Comparison of ENCODE assay signal across 25 mouse cellular contexts in genomic region chr1:172299528-172299927, GRCm38 (mm10). TPM values are rescaled to one million over a fixed set of nuclear protein-coding genes. Genes with fewer than 3 reads are reported as not detected.
A peak's percentile ranks its signal among the peaks of the same experiment; 100 is the strongest.
DNase-seq lines count a peak whose midpoint lies in the region; ATAC-seq and TF ChIP-seq lines count a peak whose summit lies in the region.
"Had no signal": no experiment of that assay in that cellular context is flagged by ENCODE, and none has a peak within 500 bp of the region (broad histone marks: within the 10 kb centered on the region; RNA-seq: fewer than 3 reads in every experiment).

No protein-coding gene starts in this region.

- TF ChIP-seq CTCF in forebrain, postnatal 0 days (IDR thresholded peaks at IDR 0.05; ENCODE audit: low read depth) = no peak
- TF ChIP-seq CTCF in midbrain, postnatal 0 days (IDR thresholded peaks at IDR 0.05) = no peak

- H3K4me1 ChIP-seq in forebrain, postnatal 0 days (ENCODE audit: insufficient read depth) = peaks cover 6% of the 10 kb centered on the region; the same call in 1 of the 2 replicates
- peaks cover 13% of the 10 kb centered on the region for H3K4me1 ChIP-seq in forebrain, embryonic 16.5 days (replicated peaks; ENCODE audit: control insufficient read depth, insufficient read depth, low read length)
- H3K4me1 ChIP-seq in heart, embryonic 15.5 days (replicated peaks) = peaks cover 66% of the 10 kb centered on the region
- H3K4me1 ChIP-seq in midbrain, postnatal 0 days (ENCODE audit: insufficient read depth, low read length) = 0 out of 2 replicates have a peak, but pooled peaks cover 4% of the 10 kb centered on the region
- H3K4me1 ChIP-seq in midbrain, embryonic 13.5 days (replicated peaks) = peaks cover 67% of the 10 kb centered on the region
- H3K4me1 ChIP-seq in limb, embryonic 11.5 days (ENCODE audit: control insufficient read depth, insufficient read depth, low read length) = peaks cover 42% of the 10 kb centered on the region

- no peak overlapping the region for H3K4me3 ChIP-seq in forebrain, postnatal 0 days (ENCODE audit: low read depth, low read length)
- no peak overlapping the region for H3K4me3 ChIP-seq in forebrain, embryonic 16.5 days (replicated peaks; ENCODE audit: low read length)
- H3K4me3 ChIP-seq in heart, embryonic 15.5 days = no peak overlapping the region
- no peak overlapping the region for H3K4me3 ChIP-seq in midbrain, postnatal 0 days (ENCODE audit: low read depth, low read length)
- no peak overlapping the region for H3K4me3 ChIP-seq in midbrain, embryonic 13.5 days (replicated peaks)
- H3K4me3 ChIP-seq in limb, embryonic 11.5 days (ENCODE audit: low read depth, low read length) = no peak overlapping the region
- H3K4me3 ChIP-seq: neural tube, embryonic 12.5 days had no signal

- no peaks in the 10 kb centered on the region for H3K36me3 ChIP-seq in forebrain, postnatal 0 days (ENCODE audit: insufficient read depth)
- no peaks in the 10 kb centered on the region for H3K36me3 ChIP-seq in forebrain, embryonic 16.5 days (ENCODE audit: control insufficient read depth, insufficient read depth)
- no peaks in the 10 kb centered on the region for H3K36me3 ChIP-seq in heart, embryonic 15.5 days
- no peaks in the 10 kb centered on the region for H3K36me3 ChIP-seq in midbrain, postnatal 0 days (ENCODE audit: insufficient read depth, low read length)
- no peaks in the 10 kb centered on the region for H3K36me3 ChIP-seq in midbrain, embryonic 13.5 days
- H3K36me3 ChIP-seq in limb, embryonic 11.5 days (ENCODE audit: control insufficient read depth, insufficient read depth, low read length) = no peaks in the 10 kb centered on the region
- H3K36me3 ChIP-seq: neural tube, embryonic 12.5 days had no signal

- DNase-seq in forebrain, postnatal 0 days = no peak
- DNase-seq in heart, adult 9 months (ENCODE audit: low spot score in 2 of 2) = no peak
- DNase-seq in midbrain, postnatal 0 days (ENCODE audit: low spot score) = no peak
- no peak for DNase-seq in limb, embryonic 11.5 days (ENCODE audit: low spot score)
- no peak for DNase-seq in c-Kit-positive CD71-positive TER-119-positive erythroid progenitor cells, embryonic 14.5 days (ENCODE audit: low spot score)
- DNase-seq: cerebellum, adult 8-10 months; kidney, postnatal 4 days; lung, adult 2 months; lung, postnatal 36 days; right cerebral cortex, postnatal 14 days; thymus, postnatal 4 days had no signal

- ATAC-seq in forebrain, postnatal 0 days = no peak
- no peak for ATAC-seq in forebrain, embryonic 16.5 days
- ATAC-seq in heart, embryonic 15.5 days (replicated peaks; ENCODE audit: insufficient number of reproducible peaks, insufficient read depth, low FRiP score, low read depth) = no peak
- ATAC-seq in midbrain, postnatal 0 days (ENCODE audit: low FRiP score) = no peak
- no peak for ATAC-seq in midbrain, embryonic 13.5 days
- ATAC-seq in limb, embryonic 11.5 days (ENCODE audit: insufficient number of reproducible peaks, low FRiP score, low TSS enrichment, low read depth) = no peak
- ATAC-seq: activated CD4-positive, CD25-positive, alpha-beta regulatory T cell, adult 4 months; inflammation-experienced regulatory T-cells, adult 6 months; Patski had no signal

- no peak overlapping the region for H3K4me2 ChIP-seq in forebrain, postnatal 0 days (ENCODE audit: low read depth)
- no peak overlapping the region for H3K4me2 ChIP-seq in forebrain, embryonic 16.5 days (ENCODE audit: low read length)
- no peak overlapping the region for H3K4me2 ChIP-seq in heart, embryonic 15.5 days
- no peak overlapping the region for H3K4me2 ChIP-seq in midbrain, postnatal 0 days (ENCODE audit: low read depth, low read length, poor library complexity, severe bottlenecking)
- no peak overlapping the region for H3K4me2 ChIP-seq in midbrain, embryonic 13.5 days (replicated peaks)
- H3K4me2 ChIP-seq in limb, embryonic 11.5 days (ENCODE audit: low read depth, severe bottlenecking) = no peak overlapping the region
- H3K4me2 ChIP-seq: liver, embryonic 11.5 days; neural tube, embryonic 12.5 days had no signal

- 55% methylated on average over 7 of the region's 7 CpGs for WGBS in forebrain, postnatal 0 days
- 60% methylated on average over 7 of the region's 7 CpGs for WGBS in forebrain, embryonic 16.5 days
- WGBS in heart, embryonic 15.5 days = 45% methylated on average over 7 of the region's 7 CpGs
- WGBS in midbrain, postnatal 0 days = 60% methylated on average over 7 of the region's 7 CpGs
- 66% methylated on average over 7 of the region's 7 CpGs for WGBS in midbrain, embryonic 13.5 days
- WGBS in limb, embryonic 11.5 days = 51% methylated on average over 7 of the region's 7 CpGs

- H3K27me3 ChIP-seq in forebrain, postnatal 0 days (ENCODE audit: insufficient read depth, low read length) = no peaks in the 10 kb centered on the region
- H3K27me3 ChIP-seq in forebrain, embryonic 16.5 days (replicated peaks; ENCODE audit: control insufficient read depth, insufficient read depth, low read length) = no peaks in the 10 kb centered on the region
- H3K27me3 ChIP-seq in heart, embryonic 15.5 days = no peaks in the 10 kb centered on the region
- no peaks in the 10 kb centered on the region for H3K27me3 ChIP-seq in midbrain, postnatal 0 days (ENCODE audit: insufficient read depth, low read length)
- peaks cover 5% of the 10 kb centered on the region; the same call in 1 of the 2 replicates for H3K27me3 ChIP-seq in midbrain, embryonic 13.5 days
- H3K27me3 ChIP-seq in limb, embryonic 11.5 days (ENCODE audit: control insufficient read depth, insufficient read depth, low read length) = no peaks in the 10 kb centered on the region
- H3K27me3 ChIP-seq: neural tube, embryonic 12.5 days; Patski had no signal

- H3K9ac ChIP-seq in forebrain, postnatal 0 days = no peak overlapping the region
- no peak overlapping the region for H3K9ac ChIP-seq in forebrain, embryonic 16.5 days (replicated peaks; ENCODE audit: low read depth, low read length)
- no peak overlapping the region for H3K9ac ChIP-seq in heart, embryonic 15.5 days
- H3K9ac ChIP-seq in midbrain, postnatal 0 days (replicated peaks; ENCODE audit: low read length, poor library complexity, severe bottlenecking) = no peak overlapping the region
- no peak overlapping the region for H3K9ac ChIP-seq in midbrain, embryonic 13.5 days (replicated peaks)
- no peak overlapping the region for H3K9ac ChIP-seq in limb, embryonic 11.5 days (ENCODE audit: low read length)
- H3K9ac ChIP-seq: neural tube, embryonic 12.5 days had no signal

- H3K9me3 ChIP-seq in forebrain, postnatal 0 days (ENCODE audit: low read length) = no peaks in the 10 kb centered on the region
- H3K9me3 ChIP-seq in forebrain, embryonic 16.5 days (ENCODE audit: control insufficient read depth, low read length) = no peaks in the 10 kb centered on the region
- no peaks in the 10 kb centered on the region for H3K9me3 ChIP-seq in heart, embryonic 15.5 days (replicated peaks)
- H3K9me3 ChIP-seq in midbrain, postnatal 0 days (ENCODE audit: low read length) = no peaks in the 10 kb centered on the region
- H3K9me3 ChIP-seq in midbrain, embryonic 13.5 days = no peaks in the 10 kb centered on the region
- H3K9me3 ChIP-seq in limb, embryonic 11.5 days (ENCODE audit: control insufficient read depth, low read length) = no peaks in the 10 kb centered on the region
- H3K9me3 ChIP-seq: neural tube, embryonic 12.5 days had no signal

- H3K27ac ChIP-seq in forebrain, postnatal 0 days (ENCODE audit: low read depth, low read length) = peak overlapping the region; percentile 57
- no peak overlapping the region for H3K27ac ChIP-seq in forebrain, embryonic 16.5 days (ENCODE audit: low read length)
- peak overlapping the region; percentile 73 for H3K27ac ChIP-seq in heart, embryonic 15.5 days
- peak overlapping the region; percentile 51 for H3K27ac ChIP-seq in midbrain, postnatal 0 days (ENCODE audit: low read depth, low read length)
- H3K27ac ChIP-seq in midbrain, embryonic 13.5 days = no peak overlapping the region
- 0 out of 2 replicates have a peak overlapping the region, but pooled peaks have one; percentile 10 for H3K27ac ChIP-seq in limb, embryonic 11.5 days (replicated peaks; ENCODE audit: low read depth, low read length)
- H3K27ac ChIP-seq: neural tube, embryonic 12.5 days had no signal

RNA-seq across cellular contexts. Expression of gene Atp1a2, which starts 1.7 kb away (rescaled TPM):
- 213 and 294 TPM in 2 replicates for total RNA-seq in forebrain, postnatal 0 days (2014; rRNA removed)
- 54.4 and 75.2 TPM in 2 replicates for polyA plus RNA-seq in forebrain, postnatal 0 days (2015; fragmentation: Nextera tagmentation; extraction: Ambion mirVana)
- polyA plus RNA-seq in forebrain, embryonic 16.5 days (2015; fragmentation: Nextera tagmentation; extraction: Ambion mirVana) = 42.4 and 47.1 TPM in 2 replicates
- 17.4 and 17.9 TPM in 2 replicates for polyA plus RNA-seq in heart, embryonic 15.5 days (2015; fragmentation: Nextera tagmentation; extraction: Ambion mirVana)
- total RNA-seq in midbrain, postnatal 0 days (2014; rRNA removed) = 398 and 409 TPM in 2 replicates
- 94.4 and 100 TPM in 2 replicates for polyA plus RNA-seq in midbrain, postnatal 0 days (2015; fragmentation: Nextera tagmentation; extraction: Ambion mirVana)
- 25.3 and 25.8 TPM in 2 replicates for polyA plus RNA-seq in midbrain, embryonic 13.5 days (2015; fragmentation: Nextera tagmentation; extraction: Ambion mirVana)
- 1.4 and 1.5 TPM in 2 replicates for polyA plus RNA-seq in limb, embryonic 11.5 days (2014; fragmentation: Nextera tagmentation; extraction: Ambion mirVana)
- total RNA-seq: monocyte, adult 5-6 weeks had no signal

RNA-seq across cellular contexts. Expression of gene Kcnj9, which starts 29.6 kb away (rescaled TPM):
- 7.5 and 8.6 TPM in 2 replicates for total RNA-seq in forebrain, postnatal 0 days (2014; rRNA removed)
- 2.9 and 4.8 TPM in 2 replicates for polyA plus RNA-seq in forebrain, postnatal 0 days (2015; fragmentation: Nextera tagmentation; extraction: Ambion mirVana)
- polyA plus RNA-seq in forebrain, embryonic 16.5 days (2015; fragmentation: Nextera tagmentation; extraction: Ambion mirVana) = 2.6 and 4.2 TPM in 2 replicates
- polyA plus RNA-seq in heart, embryonic 15.5 days (2015; fragmentation: Nextera tagmentation; extraction: Ambion mirVana) = not detected in 2 replicates
- 13.9 and 14.1 TPM in 2 replicates for total RNA-seq in midbrain, postnatal 0 days (2014; rRNA removed)
- 5.8 and 6.7 TPM in 2 replicates for polyA plus RNA-seq in midbrain, postnatal 0 days (2015; fragmentation: Nextera tagmentation; extraction: Ambion mirVana)
- 3.6 and 3.9 TPM in 2 replicates for polyA plus RNA-seq in midbrain, embryonic 13.5 days (2015; fragmentation: Nextera tagmentation; extraction: Ambion mirVana)
- polyA plus RNA-seq in limb, embryonic 11.5 days (2014; fragmentation: Nextera tagmentation; extraction: Ambion mirVana) = not detected in 2 replicates
- total RNA-seq: gastrocnemius, postnatal 36 days; monocyte, adult 5-6 weeks had no signal
- polyA plus RNA-seq: inflammation-experienced regulatory T-cells, adult 6 months; kidney, embryonic 14.5 days; lung, adult 2 months had no signal

RNA-seq across cellular contexts. Expression of gene Igsf8, which starts 38.1 kb away (rescaled TPM):
- total RNA-seq in forebrain, postnatal 0 days (2014; rRNA removed) = 117 and 136 TPM in 2 replicates
- polyA plus RNA-seq in forebrain, postnatal 0 days (2015; fragmentation: Nextera tagmentation; extraction: Ambion mirVana) = 110 and 113 TPM in 2 replicates
- polyA plus RNA-seq in forebrain, embryonic 16.5 days (2015; fragmentation: Nextera tagmentation; extraction: Ambion mirVana) = 136 and 152 TPM in 2 replicates
- 20.6 and 35.4 TPM in 2 replicates for polyA plus RNA-seq in heart, embryonic 15.5 days (2015; fragmentation: Nextera tagmentation; extraction: Ambion mirVana)
- 114 and 115 TPM in 2 replicates for total RNA-seq in midbrain, postnatal 0 days (2014; rRNA removed)
- polyA plus RNA-seq in midbrain, postnatal 0 days (2015; fragmentation: Nextera tagmentation; extraction: Ambion mirVana) = 79.6 and 88.8 TPM in 2 replicates
- polyA plus RNA-seq in midbrain, embryonic 13.5 days (2015; fragmentation: Nextera tagmentation; extraction: Ambion mirVana) = 90.3 and 112 TPM in 2 replicates
- polyA plus RNA-seq in limb, embryonic 11.5 days (2014; fragmentation: Nextera tagmentation; extraction: Ambion mirVana) = 31.9 and 35.4 TPM in 2 replicates

RNA-seq across cellular contexts. Expression of gene Atp1a4, which starts 41.3 kb away (rescaled TPM):
- not detected in 2 replicates for total RNA-seq in forebrain, postnatal 0 days (2014; rRNA removed)
- not detected in 2 replicates for polyA plus RNA-seq in forebrain, postnatal 0 days (2015; fragmentation: Nextera tagmentation; extraction: Ambion mirVana)
- polyA plus RNA-seq in forebrain, embryonic 16.5 days (2015; fragmentation: Nextera tagmentation; extraction: Ambion mirVana) = 0.11 TPM in 1 of 2 replicates, not detected in the other
- 0.10 and 0.28 TPM in 2 replicates for polyA plus RNA-seq in heart, embryonic 15.5 days (2015; fragmentation: Nextera tagmentation; extraction: Ambion mirVana)
- total RNA-seq in midbrain, postnatal 0 days (2014; rRNA removed) = 0.05 and 0.14 TPM in 2 replicates
- polyA plus RNA-seq in midbrain, postnatal 0 days (2015; fragmentation: Nextera tagmentation; extraction: Ambion mirVana) = 0.05 TPM in 1 of 2 replicates, not detected in the other
- not detected in 2 replicates for polyA plus RNA-seq in midbrain, embryonic 13.5 days (2015; fragmentation: Nextera tagmentation; extraction: Ambion mirVana)
- polyA plus RNA-seq in limb, embryonic 11.5 days (2014; fragmentation: Nextera tagmentation; extraction: Ambion mirVana) = not detected in 2 replicates
- total RNA-seq: layer of hippocampus, postnatal 25 days; left cerebral cortex, postnatal 36 days; monocyte, adult 5-6 weeks had no signal
- polyA plus RNA-seq: activated CD4-positive, CD25-positive, alpha-beta regulatory T cell, adult 4 months; embryonic facial prominence, embryonic 14.5 days; inflammation-experienced regulatory T-cells, adult 6 months; kidney, embryonic 14.5 days; liver, embryonic 11.5 days; neural tube, embryonic 12.5 days had no signal

RNA-seq across cellular contexts. Expression of gene Kcnj10, which starts 41.5 kb away (rescaled TPM):
- 3.2 and 4.1 TPM in 2 replicates for total RNA-seq in forebrain, postnatal 0 days (2014; rRNA removed)
- 1.4 and 2.9 TPM in 2 replicates for polyA plus RNA-seq in forebrain, postnatal 0 days (2015; fragmentation: Nextera tagmentation; extraction: Ambion mirVana)
- 2.1 and 2.2 TPM in 2 replicates for polyA plus RNA-seq in forebrain, embryonic 16.5 days (2015; fragmentation: Nextera tagmentation; extraction: Ambion mirVana)
- polyA plus RNA-seq in heart, embryonic 15.5 days (2015; fragmentation: Nextera tagmentation; extraction: Ambion mirVana) = 0.03 and 0.06 TPM in 2 replicates
- total RNA-seq in midbrain, postnatal 0 days (2014; rRNA removed) = 6.1 and 6.6 TPM in 2 replicates
- polyA plus RNA-seq in midbrain, postnatal 0 days (2015; fragmentation: Nextera tagmentation; extraction: Ambion mirVana) = 3.6 and 3.9 TPM in 2 replicates
- 0.98 TPM in 2 replicates for polyA plus RNA-seq in midbrain, embryonic 13.5 days (2015; fragmentation: Nextera tagmentation; extraction: Ambion mirVana)
- 0.07 and 0.11 TPM in 2 replicates for polyA plus RNA-seq in limb, embryonic 11.5 days (2014; fragmentation: Nextera tagmentation; extraction: Ambion mirVana)
- total RNA-seq: gastrocnemius, postnatal 36 days; monocyte, adult 5-6 weeks had no signal

Comparison
In these comparisons a context has a peak if more than half of its experiments do, and no peak if none do; other contexts are left out.
1. H3K27ac ChIP-seq: peak in forebrain, postnatal 0 days (single experiment), heart, embryonic 15.5 days (single experiment), midbrain, postnatal 0 days (single experiment) and limb, embryonic 11.5 days (single experiment); none in forebrain, embryonic 16.5 days (single experiment) and midbrain, embryonic 13.5 days (single experiment).